Mouse (Mus musculus): ENCODE measurements at regions not wholly inside any gene's neighbourhood (a gene's known extent, or its start where the extent isn't known, plus 50 kb on each side); places are given as distances from the start of the nearest gene placed in this dataset.

- TF ChIP-seq CTCF (IDR thresholded peaks at IDR 0.05; ENCODE audit: low read depth) (no peak), EP300 (optimal IDR thresholded peaks at IDR 0.05) (no peak)
- Histone ChIP-seq H3K4me1 (replicated peaks; ENCODE audit: control insufficient read depth, insufficient read depth) (no peaks in the 10 kb centered on the region), H3K9me3 (ENCODE audit: control insufficient read depth, low read length) (no peaks in the 10 kb centered on the region), H3K9ac (ENCODE audit: low read length) (no peak overlapping the region), H3K36me3 (ENCODE audit: control insufficient read depth, insufficient read depth, low read length) (no peaks in the 10 kb centered on the region), H3K27me3 (ENCODE audit: control insufficient read depth, insufficient read depth, low read length) (no peaks in the 10 kb centered on the region), H3K4me3 (ENCODE audit: low read depth, low read length) (no peak overlapping the region), H3K4me2 (replicated peaks; ENCODE audit: low read depth) (no peak overlapping the region), H3K27ac (replicated peaks) (no peak overlapping the region)
- DNase-seq (ENCODE audit: low spot score) (no peak), ATAC-seq (ENCODE audit: low FRiP score, low TSS enrichment) (no peak)
- WGBS = 82% methylated on average over 8 of the region's 8 CpGs
These were observed 612.5 kb downstream of the Zfp706 start for GRCm38 (mm10) chr15:36394914-36395671.

GRCm38 (mm10) chr15:36389775-36390174 lies 617.8 kb downstream of the Zfp706 start:
- H3K4me2 ChIP-seq (replicated peaks; ENCODE audit: low read depth) = no peak overlapping the region
- no peak for ATAC-seq (ENCODE audit: low FRiP score, low TSS enrichment)
- H3K4me3 ChIP-seq (ENCODE audit: low read depth, low read length) = no peak overlapping the region
- H3K27me3 ChIP-seq (ENCODE audit: control insufficient read depth, insufficient read depth, low read length) = no peaks in the 10 kb centered on the region
- 62% methylated on average over 4 of the region's 4 CpGs for WGBS
- DNase-seq (ENCODE audit: low spot score) = no peak
- H3K27ac ChIP-seq (replicated peaks) = no peak overlapping the region
- no peak overlapping the region for H3K9ac ChIP-seq (ENCODE audit: low read length)
- no peaks in the 10 kb centered on the region for H3K36me3 ChIP-seq (ENCODE audit: control insufficient read depth, insufficient read depth, low read length)
- TF ChIP-seq CTCF (IDR thresholded peaks at IDR 0.05; ENCODE audit: low read depth) (no peak), EP300 (optimal IDR thresholded peaks at IDR 0.05) (no peak)
- H3K4me1 ChIP-seq (replicated peaks; ENCODE audit: control insufficient read depth, insufficient read depth) = no peaks in the 10 kb centered on the region
- no peaks in the 10 kb centered on the region for H3K9me3 ChIP-seq (ENCODE audit: control insufficient read depth, low read length)

GRCm38 (mm10) chr15:36381228-36381671 lies 626.3 kb downstream of the Zfp706 start:
- Histone ChIP-seq H3K4me1 (replicated peaks; ENCODE audit: control insufficient read depth, insufficient read depth) (no peaks in the 10 kb centered on the region), H3K36me3 (ENCODE audit: control insufficient read depth, insufficient read depth, low read length) (no peaks in the 10 kb centered on the region), H3K9me3 (ENCODE audit: control insufficient read depth, low read length) (no peaks in the 10 kb centered on the region), H3K9ac (ENCODE audit: low read length) (no peak overlapping the region), H3K27me3 (ENCODE audit: control insufficient read depth, insufficient read depth, low read length) (no peaks in the 10 kb centered on the region), H3K4me3 (ENCODE audit: low read depth, low read length) (no peak overlapping the region), H3K27ac (replicated peaks) (no peak overlapping the region), H3K4me2 (replicated peaks; ENCODE audit: low read depth) (no peak overlapping the region)
- TF ChIP-seq CTCF (IDR thresholded peaks at IDR 0.05; ENCODE audit: low read depth) (no peak), EP300 (optimal IDR thresholded peaks at IDR 0.05) (no peak)
- ATAC-seq (ENCODE audit: low FRiP score, low TSS enrichment) = no peak
- DNase-seq (ENCODE audit: low spot score) = no peak
- 11% methylated on average over 8 of the region's 8 CpGs for WGBS

GRCm38 (mm10) chr15:36380461-36381227 lies 626.9 kb downstream of the Zfp706 start:
- TF ChIP-seq EP300 (optimal IDR thresholded peaks at IDR 0.05) = no peak
- no peak for TF ChIP-seq CTCF (IDR thresholded peaks at IDR 0.05; ENCODE audit: low read depth)
- Histone ChIP-seq H3K27ac (replicated peaks) (no peak overlapping the region), H3K4me3 (ENCODE audit: low read depth, low read length) (no peak overlapping the region), H3K9ac (ENCODE audit: low read length) (no peak overlapping the region), H3K4me2 (replicated peaks; ENCODE audit: low read depth) (no peak overlapping the region), H3K9me3 (ENCODE audit: control insufficient read depth, low read length) (no peaks in the 10 kb centered on the region), H3K4me1 (replicated peaks; ENCODE audit: control insufficient read depth, insufficient read depth) (no peaks in the 10 kb centered on the region), H3K36me3 (ENCODE audit: control insufficient read depth, insufficient read depth, low read length) (no peaks in the 10 kb centered on the region), H3K27me3 (ENCODE audit: control insufficient read depth, insufficient read depth, low read length) (no peaks in the 10 kb centered on the region)
- 18% methylated on average over 17 of the region's 17 CpGs for WGBS
- no peak for DNase-seq (ENCODE audit: low spot score)
- no peak for ATAC-seq (ENCODE audit: low FRiP score, low TSS enrichment)

GRCm38 (mm10) chr15:36378640-36379039 lies 628.9 kb downstream of the Zfp706 start:
- H3K4me2 ChIP-seq (replicated peaks; ENCODE audit: low read depth) = no peak overlapping the region
- H3K4me1 ChIP-seq (replicated peaks; ENCODE audit: control insufficient read depth, insufficient read depth) = 0 out of 2 replicates have a peak, but pooled peaks cover 2% of the 10 kb centered on the region
- ATAC-seq (ENCODE audit: low FRiP score, low TSS enrichment) (no peak), DNase-seq (ENCODE audit: low spot score) (no peak)
- WGBS = 80% methylated on average over 4 of the region's 4 CpGs
- no peak overlapping the region for H3K27ac ChIP-seq (replicated peaks)
- H3K9ac ChIP-seq (ENCODE audit: low read length) = no peak overlapping the region
- no peak overlapping the region for H3K4me3 ChIP-seq (ENCODE audit: low read depth, low read length)
- H3K27me3 ChIP-seq (ENCODE audit: control insufficient read depth, insufficient read depth, low read length) = no peaks in the 10 kb centered on the region
- no peaks in the 10 kb centered on the region for H3K36me3 ChIP-seq (ENCODE audit: control insufficient read depth, insufficient read depth, low read length)
- H3K9me3 ChIP-seq (ENCODE audit: control insufficient read depth, low read length) = no peaks in the 10 kb centered on the region
- no peak for TF ChIP-seq CTCF (IDR thresholded peaks at IDR 0.05; ENCODE audit: low read depth)
- no peak for TF ChIP-seq EP300 (optimal IDR thresholded peaks at IDR 0.05)

- 0 out of 2 replicates have a peak, but pooled peaks cover 2% of the 10 kb centered on the region for H3K4me1 ChIP-seq (replicated peaks; ENCODE audit: control insufficient read depth, insufficient read depth)
- no peak for TF ChIP-seq CTCF (IDR thresholded peaks at IDR 0.05; ENCODE audit: low read depth)
- TF ChIP-seq EP300 (optimal IDR thresholded peaks at IDR 0.05) = no peak
- H3K4me3 ChIP-seq (ENCODE audit: low read depth, low read length) = no peak overlapping the region
- no peak overlapping the region for H3K9ac ChIP-seq (ENCODE audit: low read length)
- no peak for ATAC-seq (ENCODE audit: low FRiP score, low TSS enrichment)
- H3K27me3 ChIP-seq (ENCODE audit: control insufficient read depth, insufficient read depth, low read length) = no peaks in the 10 kb centered on the region
- DNase-seq (ENCODE audit: low spot score) = no peak
- no peak overlapping the region for H3K27ac ChIP-seq (replicated peaks)
- no peaks in the 10 kb centered on the region for H3K9me3 ChIP-seq (ENCODE audit: control insufficient read depth, low read length)
- no peak overlapping the region for H3K4me2 ChIP-seq (replicated peaks; ENCODE audit: low read depth)
- H3K36me3 ChIP-seq (ENCODE audit: control insufficient read depth, insufficient read depth, low read length) = no peaks in the 10 kb centered on the region
- 73% methylated on average over 6 of the region's 6 CpGs for WGBS
These were observed 631.0 kb downstream of the Zfp706 start for GRCm38 (mm10) chr15:36376551-36376950.
